Mouse (Mus musculus) thymus, postnatal 10 days (tissue): ENCODE measurements around the gene Ccdc15.
"Not testable (repeated sequence)": the region's sequence is repeated elsewhere in the genome, so short reads cannot be mapped to it uniquely, and the experiment has no call there.

Experiments
- DNase-seq, 2 experiments: peaks; one replicate each; pipeline ENCODE4 v3.0.0; 2021; ENCODE audit warnings: low spot score in 2 of 2

Gene Ccdc15

DNA sequence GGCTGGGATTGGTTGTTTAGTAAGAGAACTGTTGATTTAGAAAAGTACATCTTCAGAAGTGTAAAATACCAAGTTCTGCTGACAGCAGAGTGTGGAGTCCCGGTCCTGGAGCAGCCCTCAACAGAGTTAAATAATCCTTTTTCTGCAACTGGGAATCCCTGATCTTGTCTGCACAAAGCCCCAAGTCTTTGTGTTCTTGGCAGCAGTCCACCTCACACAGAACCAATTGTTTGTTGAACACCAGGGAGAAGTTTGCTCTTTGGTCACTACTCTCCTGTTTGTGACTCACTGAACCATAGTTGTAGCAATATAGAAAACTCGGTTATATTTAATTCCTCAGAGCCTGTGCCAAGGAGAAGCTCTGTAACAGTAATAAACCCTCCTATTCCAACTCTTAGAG is 3.0 kb upstream of the Ccdc15 start:
- DNase-seq: no peak

DNA sequence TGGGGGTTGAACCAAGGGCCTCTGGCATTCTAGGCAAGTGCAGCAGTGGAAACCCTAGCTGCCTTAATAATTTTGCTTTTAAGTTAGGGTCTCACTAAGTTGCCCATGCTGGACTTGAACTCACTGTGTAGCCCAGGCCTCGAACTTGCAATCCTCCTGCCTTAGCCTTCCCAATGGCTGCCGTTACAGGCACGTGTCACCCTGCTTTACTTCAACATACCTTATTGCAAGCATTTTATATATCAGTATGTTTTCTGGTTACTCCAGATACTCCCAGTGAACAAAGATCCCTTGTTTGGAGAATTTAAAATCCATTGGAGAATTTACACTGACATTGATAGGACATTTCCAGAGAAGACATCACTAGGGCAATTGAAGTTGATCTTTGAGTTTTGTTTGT is 818 bp upstream of the Ccdc15 start:
- no peak for DNase-seq

DNA sequence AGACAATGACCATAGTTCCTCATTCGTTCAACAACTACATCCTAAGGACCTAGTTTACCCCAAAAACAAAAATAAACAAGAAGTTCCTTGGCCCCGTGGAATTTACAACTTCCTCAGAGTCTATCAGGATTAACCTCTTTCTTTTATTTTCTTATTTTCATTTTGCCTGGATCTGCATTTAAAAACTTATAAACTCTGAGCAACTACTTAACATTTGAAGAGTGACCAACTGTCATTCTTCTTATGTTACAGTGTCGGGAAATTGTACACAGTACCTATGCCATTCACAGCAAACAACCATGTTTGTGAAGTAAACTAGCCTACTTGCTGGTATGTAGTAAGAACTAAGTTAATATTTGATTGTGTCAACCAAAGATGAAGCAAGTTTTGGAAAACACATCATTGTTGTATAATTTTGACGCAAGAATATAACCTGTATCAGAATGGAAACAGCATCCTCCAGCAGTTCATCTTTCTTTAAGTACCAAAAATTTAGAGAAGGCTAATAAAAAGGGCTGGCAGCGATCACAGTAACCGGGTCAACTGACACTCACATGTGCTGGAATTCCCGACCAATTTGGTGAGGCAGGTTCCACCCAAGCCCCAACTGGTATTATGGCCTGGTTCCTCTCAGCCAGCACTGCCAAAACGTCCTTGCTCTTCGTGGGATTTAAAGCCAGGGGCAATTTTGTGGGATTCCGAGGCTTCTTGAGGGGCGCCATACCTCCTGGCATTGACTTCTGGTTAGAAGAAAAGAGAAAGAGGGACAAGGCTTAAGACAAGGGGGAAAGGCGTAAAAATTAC is 846 bp downstream of the Ccdc15 start:
- peak in 1 of 2 experiments; percentile 16 for DNase-seq

DNA sequence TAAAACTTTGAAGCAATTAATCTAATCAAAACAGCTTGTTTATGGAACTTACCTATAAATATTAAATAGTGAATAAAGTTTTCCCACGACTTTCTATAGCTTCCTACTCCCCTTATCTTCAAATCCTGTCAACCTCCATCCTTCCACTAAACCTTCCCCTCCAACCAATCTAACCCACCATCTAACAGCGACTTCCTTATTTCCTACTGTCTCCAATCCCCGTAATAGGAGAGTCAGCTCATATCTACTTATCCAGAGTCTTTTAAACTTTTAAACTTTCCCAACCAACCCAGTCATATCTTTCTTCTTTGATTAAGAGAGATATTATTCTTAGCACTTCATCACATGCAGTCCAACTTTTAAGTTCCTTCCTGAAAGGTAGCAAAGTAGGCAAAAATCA is 2.8 kb downstream of the Ccdc15 start:
- no peak for DNase-seq

DNA sequence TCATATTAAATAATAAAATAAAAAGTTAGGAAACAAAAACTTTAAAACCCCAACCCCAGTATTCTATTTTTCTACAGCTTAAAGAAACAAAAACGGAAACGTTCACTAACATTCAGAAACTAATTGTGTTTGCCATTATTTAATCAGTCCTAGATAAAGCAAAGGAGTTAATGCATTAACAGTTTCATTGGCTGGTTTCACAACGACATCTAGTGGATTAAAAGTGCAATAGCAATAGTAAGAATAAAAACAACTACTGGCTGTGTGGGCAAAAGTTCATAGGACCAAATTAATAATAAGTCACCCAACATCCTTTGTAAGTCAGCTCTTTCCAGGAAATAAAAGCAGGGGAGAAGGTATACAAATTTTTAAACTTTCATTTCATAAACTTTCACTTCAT is 18.8 kb downstream of the Ccdc15 start:
- DNase-seq: peak in 1 of 2 experiments; percentile 12

DNA sequence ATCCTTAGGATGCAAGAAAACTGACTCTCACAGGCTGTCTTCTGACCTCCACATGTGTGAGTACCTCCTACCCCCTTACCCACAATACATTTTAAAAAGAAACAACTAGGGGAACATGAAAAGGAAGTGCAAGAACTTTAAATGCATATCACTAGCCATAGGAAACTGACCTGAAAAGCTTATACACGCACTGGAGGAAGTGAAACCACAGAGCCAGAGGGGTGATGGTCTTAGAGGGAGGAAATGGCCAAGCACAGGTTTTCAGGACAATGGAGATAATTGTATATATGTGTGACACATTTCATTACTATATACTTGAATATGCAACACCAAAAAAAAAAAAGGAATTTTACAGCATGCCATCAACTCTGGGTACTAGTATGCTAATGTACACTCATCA is 46.5 kb downstream of the Ccdc15 start:
- no peak for DNase-seq

- not testable (repeated sequence) for DNase-seq
Measured at GRCm38 (mm10) chr9:37300501-37300900, 47.7 kb downstream of the Ccdc15 start.

DNA sequence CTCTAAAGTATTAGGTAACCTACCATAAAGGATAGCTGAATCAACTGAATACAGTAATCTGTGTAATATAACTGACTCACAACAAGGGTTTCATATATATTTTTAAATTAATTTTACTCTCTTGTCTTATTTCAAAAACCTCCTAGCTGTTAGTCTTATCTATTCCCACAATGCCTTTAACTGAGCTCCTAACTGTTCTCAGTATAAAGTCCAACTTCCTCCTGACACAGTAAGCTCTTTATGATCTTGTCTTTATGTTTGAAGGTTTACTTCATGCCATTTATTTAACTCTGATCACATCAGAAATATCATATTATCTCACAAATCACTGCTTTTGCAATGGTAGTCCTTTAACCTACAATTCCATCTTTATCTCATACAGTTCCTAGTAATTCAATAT is 52.6 kb downstream of the Ccdc15 start:
- DNase-seq: no peak

DNA sequence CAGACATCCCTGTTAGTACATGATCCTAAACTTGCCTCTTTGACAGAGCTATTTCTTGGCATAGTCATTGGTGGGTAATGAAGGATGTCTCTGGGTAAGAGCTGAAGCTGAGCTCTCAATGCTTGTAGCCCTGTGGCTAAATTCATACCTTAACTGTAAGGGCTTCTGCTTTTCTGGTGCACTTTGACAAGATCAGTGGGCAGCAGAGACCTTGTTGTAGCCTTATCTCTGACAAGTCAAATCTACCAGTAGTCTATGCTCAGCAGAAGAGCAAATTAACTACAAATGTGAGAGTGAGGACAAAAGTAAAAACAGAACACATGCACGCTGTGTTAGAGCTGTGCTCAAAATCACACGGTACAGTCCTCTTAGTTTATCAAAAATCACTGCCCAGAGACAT is 81.6 kb downstream of the Ccdc15 start:
- DNase-seq: no peak

GRCm38 (mm10) chr9:37255889-37256225 is 92.4 kb downstream of the Ccdc15 start:
- DNase-seq: peak; percentile 61 to 63

DNA sequence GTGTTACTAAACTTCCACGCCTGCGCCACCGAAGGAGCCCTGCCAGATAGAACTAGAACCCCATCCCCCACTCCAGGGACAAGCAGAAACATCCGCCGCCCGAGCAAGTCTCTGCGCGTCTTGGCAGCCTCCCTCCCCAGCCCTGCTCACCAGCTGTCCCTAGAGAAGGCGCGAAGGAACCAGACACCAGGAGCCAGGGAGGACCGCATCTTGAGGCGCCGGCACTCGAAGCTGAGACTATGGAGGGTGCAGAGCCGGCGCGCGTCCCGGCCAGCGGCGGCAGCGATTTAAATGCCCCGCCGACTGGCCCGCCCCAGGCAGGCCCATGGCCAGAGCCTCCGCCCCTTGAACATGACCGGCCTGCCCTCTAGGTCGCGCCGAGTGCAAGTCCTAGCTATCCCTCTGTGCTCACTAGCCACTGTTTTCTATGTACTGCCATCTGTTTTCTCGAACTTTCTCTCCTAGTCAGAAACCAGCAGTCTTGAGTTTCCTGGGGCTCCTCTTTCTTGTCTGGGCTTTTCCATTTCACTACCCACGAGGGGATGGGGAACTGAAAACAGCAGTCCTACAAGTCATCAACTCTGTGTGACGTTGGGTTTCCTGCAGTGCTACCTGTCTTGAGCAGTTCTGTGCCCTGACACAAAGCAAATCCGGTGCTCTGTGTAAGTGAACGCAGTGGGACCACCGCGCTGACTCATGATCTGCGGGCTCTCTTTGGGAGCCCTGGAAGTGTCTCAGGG is 92.9 kb downstream of the Ccdc15 start, which contains the start of gene Slc37a2:
TSS of gene Slc37a2 (minus strand) at position 590 of the 740 bp plus-strand sequence.
- DNase-seq: peak; percentile 73 to 83

- no peak for DNase-seq
Measured at GRCm38 (mm10) chr9:37254531-37255110, 93.6 kb downstream of the Ccdc15 start.

DNA sequence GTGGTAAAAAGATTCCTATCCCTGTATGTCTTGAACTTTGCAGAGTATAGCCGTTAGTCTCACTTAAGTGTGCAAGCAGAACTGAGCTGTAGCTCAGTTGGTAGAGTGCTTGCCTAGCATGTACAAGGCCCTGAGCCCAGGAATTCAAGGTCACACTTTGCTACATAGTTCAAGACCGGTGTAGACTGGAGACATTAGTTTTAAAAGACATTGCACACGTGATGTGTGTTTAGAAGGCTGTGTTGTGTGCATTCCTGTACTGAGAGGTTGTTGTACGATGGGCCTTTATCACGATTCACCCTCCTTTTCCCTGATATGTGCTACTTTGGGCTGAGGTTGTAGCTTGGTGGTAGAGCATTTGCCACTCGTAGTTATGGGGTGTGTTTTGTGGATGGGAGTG is 97.6 kb downstream of the Ccdc15 start:
- no peak for DNase-seq

DNA sequence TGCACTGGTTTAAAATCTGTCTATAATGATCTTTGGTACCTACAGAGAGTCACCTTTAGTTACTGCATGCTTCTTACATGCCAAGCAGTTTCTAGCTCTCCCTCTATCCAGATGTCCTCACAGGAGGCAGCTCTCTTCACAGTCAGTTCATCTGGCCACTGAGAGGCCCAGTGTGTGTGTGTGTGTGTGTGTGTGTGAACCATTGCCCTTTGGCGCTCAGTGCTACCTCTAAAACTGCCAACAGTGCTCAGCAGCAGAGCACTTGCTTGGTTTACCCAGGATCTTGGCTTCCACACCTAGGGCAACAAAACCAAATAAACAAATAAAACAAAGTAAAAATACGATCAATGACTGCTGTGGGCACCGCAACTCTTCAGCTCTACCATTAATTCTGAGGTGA is 98.3 kb downstream of the Ccdc15 start:
- DNase-seq: no peak

- DNase-seq: peak in 1 of 2 experiments; percentile 47
Measured at GRCm38 (mm10) chr9:37248381-37248906, 99.8 kb downstream of the Ccdc15 start.

DNA sequence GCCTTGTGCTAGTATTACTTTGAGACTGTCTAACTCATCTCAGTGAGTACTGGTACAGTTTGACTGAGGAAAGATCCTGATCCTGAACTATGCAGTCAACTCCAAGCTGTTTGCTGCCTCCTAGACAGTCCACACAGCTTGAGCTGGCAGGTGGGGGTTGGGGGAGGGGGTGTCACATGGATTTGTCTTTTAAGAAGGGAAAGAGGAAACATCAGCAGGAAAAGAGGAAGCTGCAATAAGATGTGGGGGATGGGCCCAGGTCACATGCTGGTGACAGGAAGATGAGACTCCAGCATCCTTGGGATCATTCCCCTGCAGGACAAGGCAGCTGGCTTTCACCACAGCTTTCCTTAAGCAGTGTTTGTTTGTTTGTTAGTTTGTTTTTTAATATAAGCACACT is 100.8 kb downstream of the Ccdc15 start:
- DNase-seq: no peak

GRCm38 (mm10) chr9:37245810-37246209 is 102.4 kb downstream of the Ccdc15 start:
- no peak for DNase-seq

DNA sequence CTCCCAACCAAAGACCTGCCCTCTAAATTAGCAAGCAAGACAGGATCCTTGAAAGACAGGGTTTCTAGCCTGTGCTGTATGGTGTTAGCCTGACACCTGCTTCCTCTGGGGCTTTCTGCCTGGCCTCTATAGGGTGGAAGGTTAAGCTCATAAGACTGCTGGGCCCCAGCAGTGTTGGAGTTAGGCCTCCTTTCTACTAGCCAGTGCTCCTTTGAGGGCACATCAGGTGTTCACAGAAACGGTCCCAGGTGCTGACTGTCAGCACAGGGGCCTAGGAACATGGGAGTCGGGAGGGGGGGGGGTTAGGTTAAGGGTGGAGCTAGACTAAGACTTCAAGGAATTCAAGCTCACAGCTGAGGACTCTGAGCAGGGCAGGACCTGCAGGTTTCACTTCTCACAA is 102.8 kb downstream of the Ccdc15 start:
- DNase-seq: peak in 1 of 2 experiments; percentile 35

- DNase-seq: no peak
Measured at GRCm38 (mm10) chr9:37244600-37244999, 103.6 kb downstream of the Ccdc15 start.

DNA sequence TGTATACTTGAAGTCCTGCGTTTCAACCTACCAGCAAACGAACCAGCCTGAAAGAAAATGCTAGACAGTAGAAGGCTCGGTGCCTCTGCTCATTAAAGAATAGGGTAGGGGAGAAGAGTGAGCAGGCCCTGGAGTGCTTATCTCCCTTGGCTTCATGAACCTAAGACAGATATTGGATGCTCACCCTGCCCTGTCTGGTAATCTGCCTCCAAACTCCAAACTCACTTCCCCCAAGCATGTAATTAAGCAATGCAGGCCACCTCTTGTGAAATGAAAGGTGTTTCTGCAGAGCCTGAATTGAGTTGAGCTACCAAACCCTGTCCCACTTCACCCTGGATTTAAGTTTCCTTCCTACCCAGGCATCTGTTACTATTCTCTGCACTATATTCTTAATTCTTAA is 105.5 kb downstream of the Ccdc15 start:
- DNase-seq: no peak

GRCm38 (mm10) chr9:37235951-37236737 is 112.1 kb downstream of the Ccdc15 start:
- peak in 1 of 2 experiments; percentile 61 for DNase-seq
